Mouse (Mus musculus) adrenal gland, adult (tissue): Measurements from ENCODE around the gene Gnai2.
"Not testable (repeated sequence)": the region's sequence is repeated elsewhere in the genome, so short reads cannot be mapped to it uniquely, and the experiment has no call there.

Experiments used
- DNase-seq, 2 experiments: peaks; one replicate each; pipeline ENCODE4 v3.0.0; 2022 to 2023; ENCODE audit warnings: low spot score in 1 of 2; ENCODE audit not compliant: inconsistent age in 2 of 2

Gene Gnai2

GRCm38 (mm10) chr9:107570845-107571244, 64.3 kb downstream of the Gnai2 start:
- no peak for DNase-seq

GRCm38 (mm10) chr9:107570016-107570415, 65.2 kb downstream of the Gnai2 start:
- DNase-seq = no peak

DNA sequence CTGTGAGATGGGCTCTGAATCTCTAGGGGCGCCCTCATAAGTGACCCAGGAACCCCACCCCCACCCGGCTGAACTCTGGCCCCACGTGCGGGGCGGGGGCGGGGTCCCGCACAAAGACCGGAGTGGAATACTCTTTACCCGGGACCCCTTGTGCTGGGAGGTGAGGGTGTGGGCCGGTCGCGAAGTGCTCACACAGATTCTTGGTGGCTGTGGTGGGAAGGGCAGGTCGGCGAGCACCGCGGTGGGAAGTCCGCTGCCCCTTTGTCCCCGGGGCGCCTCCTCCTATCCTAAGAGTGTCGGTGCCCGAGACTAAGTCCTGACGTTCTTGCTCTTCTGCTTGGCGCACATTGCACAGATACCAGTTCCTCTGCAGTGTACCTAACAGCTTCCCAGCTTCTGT, 65.9 kb downstream of the Gnai2 start:
- no peak for DNase-seq

- peak; percentile 89 to 96 for DNase-seq
Measured at GRCm38 (mm10) chr9:107568331-107569261, 66.6 kb downstream of the Gnai2 start.

DNA sequence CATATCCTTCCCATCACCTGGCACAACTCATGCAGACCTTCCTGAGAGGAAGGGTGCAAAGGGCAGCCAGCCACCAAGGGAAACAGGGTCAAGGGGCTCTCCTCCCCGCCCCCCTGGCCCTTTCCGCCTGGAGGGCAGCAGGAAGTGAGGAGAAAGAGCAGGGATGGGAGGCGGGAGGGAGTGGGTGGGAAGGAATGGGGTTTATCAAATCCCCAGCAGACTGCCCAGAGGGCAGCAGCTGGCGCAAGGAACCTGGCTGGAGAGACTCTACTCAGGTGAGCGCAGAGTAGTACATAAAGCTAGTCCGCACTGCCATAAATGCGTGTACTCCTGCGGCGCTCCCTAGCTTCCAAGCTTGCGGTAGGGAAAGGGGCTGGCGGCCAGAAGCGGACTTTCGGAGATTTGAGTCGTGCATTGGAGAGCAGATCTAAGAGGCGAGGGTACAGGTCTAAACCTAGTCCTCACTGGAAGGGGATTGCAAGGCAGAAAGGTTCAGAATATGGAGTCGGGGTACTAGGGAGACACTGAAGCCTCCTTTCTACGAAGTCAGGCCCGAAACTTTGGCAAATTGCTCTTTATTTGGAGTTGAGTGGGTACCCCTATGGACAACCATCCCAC, 67.4 kb downstream of the Gnai2 start, which contains the start of gene Hyal2:
Gene Hyal2 (plus strand): TSS at position 244 of the 618 bp plus-strand sequence.
- peak; percentile 76 to 83 for DNase-seq

- peak; percentile 66 to 76 for DNase-seq
Measured at GRCm38 (mm10) chr9:107566855-107567254, 68.3 kb downstream of the Gnai2 start.

GRCm38 (mm10) chr9:107566041-107566709, 69.0 kb downstream of the Gnai2 start:
- peak; percentile 84 to 95 for DNase-seq

DNA sequence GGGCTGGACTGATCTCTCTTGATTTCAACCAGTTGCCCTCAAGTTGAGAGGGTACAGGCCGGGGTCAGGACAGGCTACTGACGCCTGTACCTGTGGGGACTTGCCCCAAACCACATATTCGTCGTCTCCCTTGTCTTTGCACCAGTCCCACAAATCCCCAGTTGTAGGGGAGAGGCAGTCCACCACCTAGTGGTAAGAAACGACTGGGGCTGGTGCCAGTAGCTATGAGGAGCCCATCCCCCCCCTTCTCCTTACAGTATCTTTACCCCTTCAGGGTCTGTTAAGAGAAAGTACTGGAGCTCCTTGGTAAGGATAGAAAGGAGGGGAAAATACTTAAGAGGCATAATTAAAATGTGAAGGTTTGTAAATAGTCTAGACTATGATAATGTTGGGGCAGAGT, 69.6 kb downstream of the Gnai2 start:
- DNase-seq = not testable (repeated sequence)
